Mouse (Mus musculus) ES-E14 (cell line): ENCODE measurements around the gene Nxpe3.

ENCODE experiments used
- CHD2 ChIP-seq: IDR thresholded peaks from 2 replicates; pipeline ENCODE4 v1.6.1; 2014; ENCODE audit warnings: mild to moderate bottlenecking, low read depth, low read length, inconsistent platforms
- ZC3H11A ChIP-seq: IDR thresholded peaks from 2 replicates; pipeline ENCODE4 v1.6.1; 2012; ENCODE audit warnings: low read depth, mild to moderate bottlenecking, inconsistent platforms, low read length, borderline replicate concordance
- ZNF384 ChIP-seq: IDR thresholded peaks from 2 replicates; pipeline ENCODE4 v1.6.1; 2012; ENCODE audit warnings: low read depth, low read length, inconsistent platforms

GRCm38 (mm10) chr16:55893410-55894107, 1.5 kb downstream of the Nxpe3 start:
- TF ChIP-seq ZC3H11A (no peak), CHD2 (no peak), ZNF384 (no peak)
